Comparison of ENCODE assay signal across 17 mouse cellular contexts in genomic region chr13:11945740-11946139, GRCm38 (mm10).
DNase-seq lines count a peak whose midpoint lies in the region; ATAC-seq and TF ChIP-seq lines count a peak whose summit lies in the region.
"Had no signal": no experiment of that assay in that cellular context is flagged by ENCODE, and none has a peak within 500 bp of the region (broad histone marks: within the 10 kb centered on the region; RNA-seq: fewer than 3 reads in every experiment).

No protein-coding gene starts in this region.

- H3K36me3 ChIP-seq in intestine, embryonic 14.5 days (ENCODE audit: control insufficient read depth, insufficient read depth, low read length) = no peaks in the 10 kb centered on the region
- H3K36me3 ChIP-seq in intestine, postnatal 0 days (ENCODE audit: control insufficient read depth, insufficient read depth) = no peaks in the 10 kb centered on the region
- H3K36me3 ChIP-seq: embryonic facial prominence, embryonic 10.5 days; embryonic facial prominence, embryonic 12.5 days; forebrain, embryonic 15.5 days had no signal

- no peaks in the 10 kb centered on the region for H3K4me1 ChIP-seq in intestine, embryonic 14.5 days (replicated peaks; ENCODE audit: control insufficient read depth, insufficient read depth, low read length)
- H3K4me1 ChIP-seq in intestine, postnatal 0 days (replicated peaks; ENCODE audit: control insufficient read depth, insufficient read depth, low read length) = no peaks in the 10 kb centered on the region
- H3K4me1 ChIP-seq: embryonic facial prominence, embryonic 10.5 days; embryonic facial prominence, embryonic 12.5 days; forebrain, embryonic 13.5 days; forebrain, embryonic 15.5 days had no signal

- no peaks in the 10 kb centered on the region for H3K9me3 ChIP-seq in intestine, embryonic 14.5 days (ENCODE audit: control insufficient read depth, low read length)
- H3K9me3 ChIP-seq in intestine, postnatal 0 days (ENCODE audit: control insufficient read depth) = no peaks in the 10 kb centered on the region
- H3K9me3 ChIP-seq: embryonic facial prominence, embryonic 10.5 days; embryonic facial prominence, embryonic 12.5 days; forebrain, embryonic 13.5 days; forebrain, embryonic 15.5 days had no signal

- no peak overlapping the region for H3K9ac ChIP-seq in intestine, embryonic 14.5 days (ENCODE audit: low read length)
- H3K9ac ChIP-seq in intestine, postnatal 0 days (ENCODE audit: low read depth, low read length) = no peak overlapping the region
- H3K9ac ChIP-seq: embryonic facial prominence, embryonic 12.5 days; forebrain, embryonic 13.5 days; forebrain, embryonic 15.5 days; forebrain, postnatal 0 days had no signal

- no peak for TF ChIP-seq CTCF in intestine, postnatal 0 days (IDR thresholded peaks at IDR 0.05; ENCODE audit: low read depth)

- ATAC-seq in intestine, embryonic 14.5 days (replicated peaks; ENCODE audit: low FRiP score, low TSS enrichment, low read depth) = no peak
- no peak for ATAC-seq in intestine, postnatal 0 days
- ATAC-seq: forebrain, embryonic 13.5 days; forebrain, embryonic 15.5 days; forebrain, postnatal 0 days had no signal

- DNase-seq in cerebellum, postnatal 10 days = peak; percentile 54 to 57
- DNase-seq in cerebellum, postnatal 4 days (ENCODE audit: low spot score in 2 of 2) = no peak
- DNase-seq in cerebellum, postnatal 36 days = peak; percentile 12 to 30
- DNase-seq in cerebellum, adult 11 months = no peak
- peak; percentile 7 for DNase-seq in intestine, embryonic 14.5 days (ENCODE audit: low spot score)
- peak; percentile 56 for DNase-seq in brain, adult 2 months (ENCODE audit: low read depth, low spot score)
- no peak for DNase-seq in urinary bladder, postnatal 10 days (ENCODE audit: low spot score)
- DNase-seq: adrenal gland, adult 2 months; adrenal gland, postnatal 10 days; adrenal gland, postnatal 25 days; cerebellum, adult 8-10 months; forebrain, postnatal 0 days had no signal

- no peak overlapping the region for H3K4me3 ChIP-seq in intestine, embryonic 14.5 days (ENCODE audit: low read depth, low read length)
- H3K4me3 ChIP-seq in intestine, postnatal 0 days (ENCODE audit: low read depth, low read length) = no peak overlapping the region
- H3K4me3 ChIP-seq: embryonic facial prominence, embryonic 10.5 days; embryonic facial prominence, embryonic 12.5 days; forebrain, embryonic 13.5 days; forebrain, embryonic 15.5 days had no signal

- 92% methylated on average over 2 of the region's 2 CpGs for WGBS in intestine, embryonic 14.5 days
- WGBS in intestine, postnatal 0 days = 93% methylated on average over 2 of the region's 2 CpGs

- H3K27me3 ChIP-seq in intestine, embryonic 14.5 days (replicated peaks; ENCODE audit: control insufficient read depth, insufficient read depth, low read length) = no peaks in the 10 kb centered on the region
- H3K27me3 ChIP-seq in intestine, postnatal 0 days (replicated peaks; ENCODE audit: control insufficient read depth, insufficient read depth, low read length) = no peaks in the 10 kb centered on the region
- H3K27me3 ChIP-seq: embryonic facial prominence, embryonic 12.5 days; forebrain, embryonic 13.5 days; forebrain, embryonic 15.5 days had no signal

- H3K27ac ChIP-seq in intestine, embryonic 14.5 days (ENCODE audit: low read depth) = no peak overlapping the region
- no peak overlapping the region for H3K27ac ChIP-seq in intestine, postnatal 0 days (ENCODE audit: low read depth, low read length)
- H3K27ac ChIP-seq: embryonic facial prominence, embryonic 10.5 days; embryonic facial prominence, embryonic 12.5 days; forebrain, embryonic 13.5 days; forebrain, embryonic 15.5 days had no signal

- no peak overlapping the region for H3K4me2 ChIP-seq in intestine, embryonic 14.5 days (ENCODE audit: low read length)
- H3K4me2 ChIP-seq in intestine, postnatal 0 days (replicated peaks; ENCODE audit: low read depth) = no peak overlapping the region
- H3K4me2 ChIP-seq: embryonic facial prominence, embryonic 12.5 days; forebrain, embryonic 13.5 days; forebrain, embryonic 15.5 days had no signal

Comparison
In these comparisons a context has a peak if more than half of its experiments do, and no peak if none do; other contexts are left out.
1. DNase-seq: peak in cerebellum, postnatal 10 days (2 of 2), cerebellum, postnatal 36 days (2 of 2), intestine, embryonic 14.5 days (single experiment) and brain, adult 2 months (single experiment); none in cerebellum, postnatal 4 days (0 of 2), cerebellum, adult 11 months (single experiment) and urinary bladder, postnatal 10 days (single experiment).